Mouse (Mus musculus) splenic B cell, adult 2 months (primary cell): ENCODE results near the gene Col23a1.

Experiments used
- DNase-seq: peaks from one replicate; pipeline ENCODE4 v3.0.0-alpha.2; 2011; ENCODE audit warnings: low read depth, low spot score
- H3K27me3 ChIP-seq: 2 replicates; pipeline ENCODE4 v1.6.1; 2012; ENCODE audit warnings: mild to moderate bottlenecking, low read length, moderate library complexity, mixed read lengths; ENCODE audit not compliant: control insufficient read depth, poor library complexity, insufficient read depth, severe bottlenecking
- H3K36me3 ChIP-seq: 2 replicates; pipeline ENCODE4 v1.6.1; 2012; ENCODE audit warnings: mild to moderate bottlenecking, low read length, moderate library complexity, mixed read lengths; ENCODE audit not compliant: control insufficient read depth, poor library complexity, insufficient read depth, severe bottlenecking

Col23a1 gene

DNA sequence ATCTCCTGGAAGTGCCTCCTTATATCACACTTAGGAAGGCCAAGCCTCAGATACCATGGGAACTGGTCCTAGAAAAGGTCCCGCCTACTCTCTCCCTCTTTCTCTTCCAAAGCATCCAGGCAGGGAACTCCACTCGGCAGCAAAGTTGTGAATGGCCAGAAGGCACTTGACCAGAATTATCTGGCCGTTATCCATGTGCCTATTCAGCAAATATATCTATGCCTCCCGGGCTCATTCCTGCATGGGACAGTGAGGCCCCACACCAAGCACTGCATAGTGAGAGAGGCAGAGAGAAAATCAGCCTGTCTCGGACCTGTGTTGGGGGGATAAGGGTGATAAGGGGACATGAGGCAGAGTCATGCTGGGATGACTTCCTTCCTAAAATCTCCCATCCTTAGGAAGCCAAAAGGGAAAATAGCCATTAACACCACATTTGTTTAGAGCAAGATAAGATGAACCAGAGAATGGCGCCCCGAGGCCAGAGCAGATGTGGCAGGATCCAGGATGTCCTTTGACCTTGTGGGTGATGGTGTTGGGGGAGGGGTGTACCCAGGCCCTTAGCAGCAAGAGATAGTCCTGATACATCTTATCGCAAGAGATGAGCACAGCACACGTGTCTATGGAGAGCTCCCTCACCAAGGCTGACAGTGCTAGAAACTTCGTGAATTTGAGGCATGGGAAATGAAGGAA lies 196.2 kb downstream of the Col23a1 start:
- DNase-seq = no peak
- Histone ChIP-seq H3K27me3 (no peaks in the 10 kb centered on the region), H3K36me3 (no peaks in the 10 kb centered on the region)

DNA sequence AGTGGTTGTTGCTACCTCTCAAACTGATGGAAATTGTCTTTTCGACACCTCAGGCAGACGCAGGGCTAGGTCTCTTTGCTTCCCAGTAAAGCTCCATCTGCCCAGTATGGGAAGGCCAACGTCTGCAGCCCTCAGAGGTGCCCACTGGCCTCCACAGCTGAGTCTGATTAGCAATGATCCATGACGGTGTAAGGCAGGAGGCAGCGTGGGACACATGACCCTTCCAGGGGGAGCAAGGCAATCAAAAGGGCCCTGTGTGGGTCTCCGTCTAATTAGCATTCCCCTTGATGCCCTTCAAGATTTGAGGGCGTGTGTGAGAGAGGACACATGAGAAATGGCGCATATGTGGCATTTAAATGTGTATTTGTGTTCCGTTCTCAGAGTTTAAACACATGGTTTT lies 199.1 kb downstream of the Col23a1 start:
- H3K27me3 ChIP-seq = no peaks in the 10 kb centered on the region
- no peak for DNase-seq
- no peaks in the 10 kb centered on the region for H3K36me3 ChIP-seq

DNA sequence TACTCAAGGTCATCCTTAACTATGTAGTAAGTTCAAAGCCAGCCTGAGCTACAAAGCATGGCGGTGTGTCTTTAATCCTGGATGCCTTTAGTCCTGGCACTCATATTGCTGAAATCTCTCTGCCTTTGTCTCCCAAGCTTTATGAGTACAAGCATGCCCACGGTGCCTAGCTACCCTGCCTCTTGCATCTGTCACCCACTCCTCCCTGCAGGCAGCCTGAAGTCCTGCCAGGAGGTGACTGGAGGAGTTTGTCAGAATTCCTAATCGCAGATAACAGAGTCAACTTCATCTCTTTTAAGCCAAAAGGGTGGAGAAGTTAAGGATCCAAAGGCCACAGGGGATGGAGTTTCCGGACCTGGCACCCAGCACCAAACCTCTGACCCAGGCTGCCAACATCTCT lies 203.7 kb downstream of the Col23a1 start:
- no peaks in the 10 kb centered on the region for H3K36me3 ChIP-seq
- no peaks in the 10 kb centered on the region for H3K27me3 ChIP-seq
- DNase-seq = no peak

DNA sequence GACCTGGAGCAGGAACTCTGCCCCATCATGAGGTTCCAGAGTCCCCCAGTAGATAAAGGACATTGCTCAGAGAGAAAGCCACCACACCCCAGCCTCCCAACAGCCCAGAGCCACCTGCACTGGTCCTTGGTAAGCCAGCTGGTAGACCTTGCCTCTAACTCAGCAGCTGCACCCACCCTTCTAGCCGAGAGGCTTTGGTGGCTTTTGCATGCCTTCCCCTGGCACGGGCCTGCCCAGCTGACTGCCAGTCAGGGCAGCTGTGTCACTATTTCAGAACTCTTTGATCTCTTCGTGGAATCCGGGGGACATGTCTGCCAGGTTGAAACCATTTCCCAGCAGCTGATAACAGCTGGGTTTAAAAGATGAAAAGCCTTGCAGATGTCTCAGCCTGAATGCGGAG lies 204.5 kb downstream of the Col23a1 start:
- H3K27me3 ChIP-seq = no peaks in the 10 kb centered on the region
- no peaks in the 10 kb centered on the region for H3K36me3 ChIP-seq
- DNase-seq = no peak

DNA sequence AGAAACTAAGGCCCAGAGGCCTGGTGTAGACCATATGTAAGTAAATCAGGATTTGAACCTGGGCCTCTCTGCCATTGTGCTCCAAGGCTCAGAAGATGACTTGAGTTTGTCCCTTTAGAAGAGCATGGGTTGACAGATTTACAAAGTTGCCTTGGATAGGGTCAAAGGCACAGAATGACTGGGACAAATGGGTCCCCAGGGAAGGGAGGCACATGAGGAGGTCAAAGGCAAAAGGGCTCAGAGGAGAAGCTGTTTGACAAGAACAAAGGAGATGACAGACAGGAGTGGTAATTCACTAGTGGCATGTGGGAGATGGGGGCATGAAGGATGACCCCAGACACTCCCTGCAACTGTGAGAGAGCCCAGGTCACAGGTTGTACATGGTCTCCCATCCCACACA lies 210.1 kb downstream of the Col23a1 start:
- DNase-seq = no peak
- no peaks in the 10 kb centered on the region for H3K36me3 ChIP-seq
- H3K27me3 ChIP-seq = no peaks in the 10 kb centered on the region

DNA sequence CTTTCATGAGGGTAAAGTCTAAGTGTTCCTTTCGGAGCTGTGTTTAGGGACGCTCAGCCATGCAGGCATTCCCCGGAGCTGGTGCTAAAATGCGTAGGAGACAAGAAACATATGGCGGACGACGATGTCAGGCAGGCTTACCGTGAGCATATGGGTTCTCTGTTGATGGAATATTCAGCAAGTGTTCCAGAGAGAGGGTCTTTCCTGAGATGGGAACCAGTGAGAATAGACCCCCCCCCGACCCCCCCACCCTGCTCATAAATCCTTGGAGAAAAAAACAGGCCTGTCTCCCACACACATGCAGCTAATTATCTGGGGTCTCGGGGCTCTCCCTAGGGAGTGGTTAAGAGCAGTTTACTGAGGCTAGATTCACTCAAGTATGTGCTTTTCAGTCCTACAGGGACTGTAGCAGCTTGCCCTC lies 212.7 kb downstream of the Col23a1 start:
- Histone ChIP-seq H3K36me3 (no peaks in the 10 kb centered on the region), H3K27me3 (no peaks in the 10 kb centered on the region)
- no peak for DNase-seq

DNA sequence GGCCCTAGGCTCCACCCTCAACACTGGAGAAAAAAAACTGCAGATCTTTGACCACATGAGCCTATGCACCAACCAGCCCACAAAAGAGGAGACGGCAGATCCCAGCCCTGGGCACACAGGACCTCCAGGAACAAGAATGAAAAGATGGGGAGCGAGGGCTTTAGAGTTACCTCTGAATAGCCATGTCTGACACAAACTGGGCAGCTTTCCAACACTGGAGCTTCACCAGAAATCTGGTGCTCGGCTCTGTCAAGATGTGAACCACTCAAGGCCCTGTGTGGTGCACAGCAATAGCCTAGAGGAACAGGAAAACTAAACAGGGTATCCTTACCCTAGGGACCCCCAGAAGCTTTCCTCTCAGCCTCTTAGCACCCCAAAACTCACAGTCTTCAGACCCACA lies 215.2 kb downstream of the Col23a1 start:
- no peak for DNase-seq
- Histone ChIP-seq H3K36me3 (no peaks in the 10 kb centered on the region), H3K27me3 (no peaks in the 10 kb centered on the region)

DNA sequence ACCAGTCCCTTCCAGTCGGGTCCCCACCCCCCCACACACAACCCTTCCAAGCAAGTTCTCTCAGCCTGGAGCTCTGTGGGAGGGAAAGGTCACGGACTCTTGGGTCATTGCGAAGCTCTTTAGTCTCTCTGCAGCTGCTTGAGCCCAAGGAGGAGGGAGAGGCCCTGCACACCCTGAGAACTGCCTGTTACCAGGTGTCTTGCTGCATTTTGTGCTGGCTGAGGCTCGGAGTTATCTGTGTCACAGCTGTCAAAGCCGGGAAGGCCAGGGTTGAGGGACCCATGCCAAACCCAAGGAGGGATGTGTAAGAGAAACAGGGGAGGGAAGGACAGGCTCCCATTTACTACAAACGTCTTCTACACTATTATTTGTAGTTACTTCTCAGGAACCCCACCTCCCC lies 218.3 kb downstream of the Col23a1 start:
- Histone ChIP-seq H3K27me3 (no peaks in the 10 kb centered on the region), H3K36me3 (no peaks in the 10 kb centered on the region)
- DNase-seq = no peak

DNA sequence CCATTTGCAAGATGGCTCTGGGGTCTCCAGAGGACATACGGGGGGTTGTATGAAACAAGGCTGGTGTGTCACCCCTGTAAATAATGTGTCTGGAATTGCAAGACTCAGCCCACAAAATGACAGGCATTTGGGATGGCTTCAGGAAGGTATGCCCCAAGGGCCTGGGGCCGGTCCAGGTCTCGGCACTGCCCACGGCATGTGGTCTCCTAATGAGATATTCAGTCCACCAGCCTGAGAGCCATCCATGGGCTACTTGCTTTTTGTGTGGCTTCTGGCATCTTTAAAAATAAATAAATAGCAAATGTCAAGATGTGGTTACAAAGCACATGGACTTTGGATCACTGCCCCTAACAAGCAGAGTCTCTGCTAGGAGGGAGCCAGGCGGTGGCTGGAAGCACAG lies 219.5 kb downstream of the Col23a1 start:
- Histone ChIP-seq H3K27me3 (no peaks in the 10 kb centered on the region), H3K36me3 (no peaks in the 10 kb centered on the region)
- DNase-seq = no peak

DNA sequence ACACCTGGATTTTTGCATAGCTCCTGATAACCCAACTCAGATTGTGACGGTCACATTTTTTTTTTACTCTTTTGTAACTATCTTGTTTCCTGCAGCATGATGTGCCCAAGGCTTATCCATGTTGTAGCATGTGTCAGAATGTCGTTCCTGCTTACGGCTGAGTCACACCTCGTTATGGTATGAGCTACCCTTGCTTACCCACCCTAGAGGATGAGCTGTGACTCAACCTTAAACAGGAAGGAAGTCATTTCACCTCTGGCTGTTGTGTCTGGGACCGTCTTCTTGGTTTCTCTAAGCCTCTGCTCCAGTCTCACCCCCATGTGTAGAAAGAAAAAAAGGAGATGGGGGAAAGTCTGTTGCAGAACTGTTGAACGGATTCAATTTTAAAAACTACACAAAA lies 223.3 kb downstream of the Col23a1 start:
- no peak for DNase-seq
- Histone ChIP-seq H3K27me3 (no peaks in the 10 kb centered on the region), H3K36me3 (no peaks in the 10 kb centered on the region)

DNA sequence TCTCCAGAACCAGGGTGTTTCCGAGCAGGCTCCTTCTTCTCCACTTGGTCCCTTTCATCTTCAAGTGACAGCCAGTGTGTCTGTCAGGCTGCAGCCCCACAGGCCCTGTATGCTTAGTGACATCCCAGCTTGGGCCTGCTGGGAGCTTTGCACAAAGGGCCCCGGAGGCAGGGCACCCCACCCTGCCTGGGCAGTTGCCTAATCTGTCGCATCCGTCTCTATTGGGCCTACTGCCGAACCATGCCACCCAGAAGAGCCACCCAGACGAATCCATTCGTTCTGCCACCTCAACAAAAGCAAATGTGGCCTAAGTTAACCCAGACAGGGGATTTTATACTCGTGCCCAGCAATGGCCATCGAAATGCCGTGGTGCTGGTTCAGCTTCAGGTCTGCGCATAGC lies 225.6 kb downstream of the Col23a1 start:
- Histone ChIP-seq H3K27me3 (no peaks in the 10 kb centered on the region), H3K36me3 (no peaks in the 10 kb centered on the region)
- no peak for DNase-seq

DNA sequence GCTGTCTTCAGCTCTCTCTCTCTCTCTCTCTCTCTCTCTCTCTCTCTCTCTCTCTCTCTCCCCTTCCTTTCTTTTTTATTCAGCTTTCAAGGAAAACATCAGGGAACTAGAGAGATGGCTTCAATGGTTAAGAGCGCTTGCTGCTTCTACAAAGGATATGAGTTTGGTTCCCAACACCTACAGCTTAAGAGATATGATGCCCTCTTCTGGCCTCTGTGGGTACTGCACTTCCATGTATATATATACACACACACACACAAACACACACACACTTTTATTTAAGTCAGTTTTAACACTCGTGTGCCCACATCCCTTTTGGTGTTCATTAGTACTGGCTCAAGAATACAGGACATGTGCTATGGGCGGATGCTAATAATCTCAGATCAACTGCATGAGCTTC lies 228.4 kb downstream of the Col23a1 start:
- peak; percentile 15 for DNase-seq
- Histone ChIP-seq H3K36me3 (no peaks in the 10 kb centered on the region), H3K27me3 (no peaks in the 10 kb centered on the region)

DNA sequence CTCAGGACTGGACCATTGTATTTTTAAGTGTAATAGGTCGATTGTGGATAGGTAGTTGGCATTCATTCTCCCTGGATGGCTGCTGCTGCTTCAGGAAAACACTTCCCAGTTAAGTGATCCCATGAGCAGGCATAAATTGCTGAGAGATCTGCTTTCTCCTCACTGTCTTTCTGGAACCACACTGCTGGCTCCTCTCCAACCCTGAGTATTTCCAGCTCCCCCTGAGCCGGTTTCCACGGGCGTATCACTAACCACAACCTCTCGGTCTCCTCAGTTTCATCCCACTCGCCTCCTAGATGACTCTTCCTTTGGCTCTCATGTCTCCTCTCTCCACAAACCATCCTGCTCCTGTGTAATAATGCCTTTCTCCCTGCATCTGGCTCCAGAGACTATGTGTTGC lies 228.9 kb downstream of the Col23a1 start:
- H3K36me3 ChIP-seq = no peaks in the 10 kb centered on the region
- no peak for DNase-seq

DNA sequence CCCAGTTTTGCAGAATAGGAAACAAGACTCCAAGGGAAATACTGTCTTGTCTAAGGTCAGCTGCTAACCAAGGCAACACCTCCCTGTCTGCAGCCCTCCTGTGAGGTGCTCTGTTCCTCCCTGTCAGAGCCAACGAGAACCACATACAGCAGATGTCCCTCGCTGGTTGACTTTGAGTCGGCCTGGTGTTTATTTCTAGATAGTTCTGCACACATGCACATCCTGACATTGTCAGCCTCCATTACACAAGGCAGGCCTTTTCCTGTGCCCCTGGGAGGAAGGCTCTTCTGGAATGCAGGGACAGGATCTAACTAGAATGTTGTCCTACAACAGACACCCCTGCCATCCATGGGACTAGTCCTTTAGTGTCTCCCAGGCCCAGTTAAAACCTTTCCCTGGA lies 231.7 kb downstream of the Col23a1 start:
- DNase-seq = no peak
- Histone ChIP-seq H3K36me3 (no peaks in the 10 kb centered on the region), H3K27me3 (no peaks in the 10 kb centered on the region)

More for the DNA sequence above, 228.9 kb downstream of the Col23a1 start:
- no peaks in the 10 kb centered on the region for H3K27me3 ChIP-seq

DNA sequence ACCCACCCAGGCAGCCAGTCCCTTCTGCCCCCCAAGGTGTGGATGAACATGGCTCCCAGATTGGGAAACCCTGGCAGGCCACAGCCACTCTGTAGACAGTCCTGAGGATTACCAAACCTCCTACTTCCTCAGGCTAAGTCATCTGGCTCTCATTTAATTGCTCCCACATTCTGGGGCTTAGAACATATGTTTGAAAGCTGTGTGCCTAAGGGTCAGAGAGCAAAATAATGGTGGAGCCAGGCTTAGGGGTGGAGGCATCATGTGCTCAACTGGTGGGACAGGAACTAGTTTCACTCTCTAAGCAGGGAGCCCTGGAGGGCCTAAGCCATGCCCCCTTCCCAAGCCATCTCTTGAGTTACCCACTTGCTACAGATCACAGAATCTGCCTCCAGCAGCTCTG lies 233.5 kb downstream of the Col23a1 start:
- H3K36me3 ChIP-seq = no peaks in the 10 kb centered on the region

DNA sequence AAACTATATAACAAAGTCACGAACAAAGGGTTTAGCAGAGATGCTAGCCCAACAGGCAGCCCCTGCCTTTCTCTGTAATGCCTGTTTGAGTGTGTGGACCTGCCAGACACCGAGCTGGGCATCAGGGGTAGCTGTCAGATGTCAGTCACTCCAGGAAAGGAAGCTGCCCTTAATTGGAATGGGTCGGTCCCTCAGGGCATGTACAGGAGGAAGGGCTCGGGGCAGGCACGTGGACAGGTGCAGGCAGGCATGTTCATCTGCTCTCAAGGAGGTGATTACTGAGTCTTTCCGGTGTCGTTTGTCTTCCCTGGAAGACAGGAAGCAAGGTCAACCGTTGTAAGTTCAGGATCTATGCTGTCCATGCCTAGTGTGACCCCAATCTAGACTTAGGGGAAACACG lies 233.9 kb downstream of the Col23a1 start:
- DNase-seq = no peak
- Histone ChIP-seq H3K36me3 (no peaks in the 10 kb centered on the region), H3K27me3 (no peaks in the 10 kb centered on the region)

More for the DNA sequence above, 233.5 kb downstream of the Col23a1 start:
- H3K27me3 ChIP-seq = no peaks in the 10 kb centered on the region
- DNase-seq = no peak
